Mouse (Mus musculus): ENCODE results near the gene Olfr1532-ps1.
"Not testable (repeated sequence)": the region's sequence is repeated elsewhere in the genome, so short reads cannot be mapped to it uniquely, and the experiment has no call there.

Olfr1532-ps1 gene

DNA sequence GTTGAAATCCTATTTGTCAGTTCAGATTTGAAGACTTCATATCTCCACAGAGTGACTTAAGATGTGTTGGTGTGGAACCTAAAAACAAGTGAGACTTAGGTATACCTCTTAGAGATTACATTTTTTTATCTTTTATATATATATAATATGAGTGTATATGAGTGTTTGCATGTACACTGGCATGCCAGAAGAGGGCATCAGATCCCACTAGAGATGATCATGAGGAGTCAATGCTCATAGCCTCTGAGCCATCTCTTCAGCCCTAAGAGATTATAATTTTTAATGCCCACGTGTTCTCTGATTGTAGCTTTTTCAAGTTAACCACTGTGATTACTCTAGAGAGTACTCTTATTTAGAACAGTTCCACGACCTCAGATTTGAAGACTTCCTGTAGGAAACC lies at the start of gene Olfr1532-ps1:
TSS of gene Olfr1532-ps1 (plus strand) at position 326 of the 400 bp plus-strand sequence.
- no peak for DNase-seq (ENCODE audit: low spot score)

DNA sequence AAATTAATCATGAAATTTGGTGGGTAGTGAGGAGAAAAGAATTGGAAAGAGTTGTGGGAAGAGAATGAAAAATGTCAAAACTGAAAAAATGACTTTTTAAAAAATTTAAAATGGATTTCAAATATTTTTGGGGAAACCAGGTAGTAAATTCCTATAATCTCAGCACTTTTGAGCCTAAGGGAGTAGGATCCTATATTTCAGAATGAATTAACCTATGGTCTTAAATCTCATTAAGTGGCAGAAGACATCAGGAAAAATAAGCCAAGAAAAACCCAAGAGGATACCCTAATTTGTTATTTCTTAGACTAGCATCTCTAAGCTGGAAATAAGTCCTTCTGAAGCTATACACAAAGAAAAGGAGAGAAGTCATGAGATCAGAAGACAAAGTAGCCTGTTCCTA lies 44.9 kb upstream of the Olfr1532-ps1 start, which contains the start of gene Olfr704:
TSS of gene Olfr704 (plus strand) at position 301 of the 400 bp plus-strand sequence.
- DNase-seq (ENCODE audit: low spot score): no peak

DNA sequence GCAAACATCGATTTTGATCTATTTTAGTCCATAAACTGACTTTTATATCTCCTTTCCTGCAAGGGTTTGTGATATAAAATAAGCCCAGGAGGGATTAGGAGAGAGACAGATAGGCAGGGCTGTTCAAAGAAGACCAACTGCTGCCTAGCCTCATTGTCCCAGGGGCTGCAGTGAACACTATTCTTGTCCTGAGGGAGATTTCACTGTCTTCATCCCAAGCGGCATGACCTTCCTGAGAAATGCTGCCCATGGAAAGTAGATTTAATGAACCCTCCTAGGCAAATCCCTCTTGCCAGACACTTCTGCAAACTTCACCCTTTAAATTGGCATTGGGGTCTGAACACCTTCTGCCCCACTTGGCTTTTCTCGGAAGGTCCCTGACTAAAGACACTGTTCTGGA lies 31.0 kb upstream of the Olfr1532-ps1 start, which contains the start of gene Olfr705:
TSS of gene Olfr705 (minus strand) at position 101 of the 400 bp plus-strand sequence.
- no peak for DNase-seq (ENCODE audit: low spot score)

DNA sequence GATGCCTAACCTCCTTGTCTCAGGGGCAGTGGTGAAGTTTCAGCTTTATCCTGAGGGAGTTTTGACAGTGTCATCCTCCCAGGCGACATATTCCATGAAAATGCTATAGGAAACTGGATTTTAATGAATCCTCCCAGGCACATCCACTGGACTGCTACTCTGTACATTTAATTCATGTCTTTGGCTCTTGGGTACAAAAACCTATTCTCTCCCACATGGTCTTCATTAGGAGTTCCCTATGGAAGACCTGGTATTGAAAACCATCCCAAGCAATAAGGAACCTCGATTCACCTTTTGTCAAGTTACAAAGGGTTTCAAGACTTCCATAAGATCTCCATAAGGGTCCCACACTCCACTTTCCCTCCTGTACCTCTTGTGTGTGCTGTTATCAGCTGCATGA lies 19.7 kb upstream of the Olfr1532-ps1 start, which contains the start of gene Olfr706:
TSS of gene Olfr706 (minus strand) at position 101 of the 400 bp plus-strand sequence.
- no peak for DNase-seq (ENCODE audit: low spot score)

DNA sequence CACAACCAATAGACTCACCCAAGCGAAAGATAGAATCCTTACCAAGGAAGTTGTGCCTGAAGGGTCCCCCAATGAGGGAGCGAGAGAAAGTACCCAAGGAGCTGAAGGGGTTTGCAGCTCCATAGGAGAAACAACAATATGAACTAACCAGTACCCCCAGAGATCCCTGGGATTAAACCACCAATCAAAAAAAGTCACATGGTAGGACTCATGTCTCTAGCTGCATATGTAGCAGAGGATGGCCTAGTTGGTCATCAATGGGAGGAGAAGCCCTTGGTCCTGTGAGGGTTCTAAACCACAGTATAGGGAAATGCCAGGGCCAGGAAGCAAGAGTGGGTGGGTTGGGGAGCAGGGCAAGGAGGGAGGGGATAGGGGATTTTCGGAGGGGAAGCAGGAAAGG lies 6.7 kb upstream of the Olfr1532-ps1 start, which contains the start of gene Olfr707:
TSS of gene Olfr707 (minus strand) at position 101 of the 400 bp plus-strand sequence.
- not testable (repeated sequence) for DNase-seq (ENCODE audit: low spot score)

DNA sequence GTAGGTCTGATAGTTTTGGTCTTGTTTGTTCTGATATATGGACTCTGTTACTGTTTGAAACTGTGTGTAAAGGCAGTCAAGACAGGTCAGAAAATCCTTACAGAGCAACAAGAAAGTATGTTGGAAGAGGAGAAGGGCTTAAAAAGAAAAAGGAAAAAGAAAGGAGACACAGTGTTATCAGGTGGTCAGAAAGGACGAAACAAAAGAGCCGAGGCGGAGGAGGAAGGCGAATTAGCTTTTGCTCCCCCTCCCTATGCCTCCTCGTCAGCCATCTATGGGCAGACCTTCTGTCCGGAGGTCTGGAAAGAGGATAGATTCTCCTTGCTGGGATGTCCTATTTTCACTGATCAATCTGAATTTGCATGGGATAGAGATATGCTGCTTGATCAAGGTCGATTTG lies 13.2 kb downstream of the Olfr1532-ps1 start:
- not testable (repeated sequence) for DNase-seq (ENCODE audit: low spot score)

DNA sequence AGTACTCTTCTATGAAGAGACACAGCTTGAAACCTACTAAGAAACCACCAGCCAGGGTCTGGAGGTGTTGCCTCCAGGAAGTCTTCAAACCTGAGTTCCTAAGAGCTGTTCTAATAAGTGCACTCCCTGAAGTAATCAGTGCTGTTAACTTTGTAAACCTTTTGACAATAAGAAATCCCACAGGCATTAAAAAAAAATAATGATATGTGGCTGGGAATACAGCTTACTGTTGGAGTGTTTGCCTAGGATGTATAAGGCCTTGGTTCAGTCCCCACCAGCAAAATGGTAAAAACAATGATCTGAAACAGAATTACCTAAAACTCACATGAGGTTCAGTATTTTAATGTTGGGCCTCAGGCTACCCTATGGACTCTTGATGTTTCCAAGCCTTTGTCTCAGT lies 24.3 kb downstream of the Olfr1532-ps1 start, which contains the start of gene Olfr709-ps1:
TSS of gene Olfr709-ps1 (minus strand) at position 101 of the 400 bp plus-strand sequence.
- DNase-seq (ENCODE audit: low spot score): no peak

DNA sequence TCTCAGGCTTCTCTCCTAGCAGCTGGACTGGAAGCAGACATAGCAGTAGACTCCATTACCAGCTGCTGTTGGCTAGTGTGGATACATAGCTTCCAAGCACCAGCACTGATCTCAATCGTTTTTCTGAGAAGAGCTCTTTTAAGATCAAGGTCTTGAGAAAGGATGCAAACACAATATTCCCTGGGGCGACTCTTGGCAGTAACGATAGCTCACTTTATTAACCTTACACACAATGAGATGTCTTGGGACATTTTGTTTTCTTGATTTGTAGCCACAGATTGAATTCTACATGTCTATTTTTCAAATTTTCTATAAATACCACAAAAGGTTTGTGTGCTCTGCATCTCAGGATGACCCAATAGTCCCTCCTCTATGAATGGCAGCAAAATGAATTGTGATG lies 40.4 kb downstream of the Olfr1532-ps1 start, which contains the start of gene Olfr710:
TSS of gene Olfr710 (minus strand) at position 101 of the 400 bp plus-strand sequence.
- DNase-seq (ENCODE audit: low spot score): no peak

DNA sequence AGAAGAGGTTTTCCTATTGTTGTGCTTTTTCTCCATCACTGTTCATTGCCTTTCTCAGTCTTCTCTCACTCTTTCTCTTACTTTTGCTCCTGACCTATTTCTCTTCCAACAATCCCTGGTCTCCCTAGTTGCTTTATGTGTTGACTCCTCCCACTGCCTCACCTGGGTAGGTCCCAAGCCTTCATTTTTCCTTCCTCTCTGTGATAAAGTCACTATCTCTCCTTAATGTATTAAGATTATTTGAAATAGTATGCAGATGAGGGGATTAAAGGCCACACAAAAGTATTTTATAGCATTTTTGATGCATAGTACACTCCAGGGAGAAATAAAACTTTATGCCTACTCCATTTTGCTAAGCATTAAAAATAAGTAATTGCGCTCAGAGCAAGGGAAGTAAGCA lies 56.0 kb downstream of the Olfr1532-ps1 start, which contains the start of gene Olfr6:
TSS of gene Olfr6 (minus strand) at position 101 of the 400 bp plus-strand sequence.
- no peak for DNase-seq (ENCODE audit: low spot score)
